Comparison of ENCODE assay signal across 23 mouse cellular contexts in the genomic region with DNA sequence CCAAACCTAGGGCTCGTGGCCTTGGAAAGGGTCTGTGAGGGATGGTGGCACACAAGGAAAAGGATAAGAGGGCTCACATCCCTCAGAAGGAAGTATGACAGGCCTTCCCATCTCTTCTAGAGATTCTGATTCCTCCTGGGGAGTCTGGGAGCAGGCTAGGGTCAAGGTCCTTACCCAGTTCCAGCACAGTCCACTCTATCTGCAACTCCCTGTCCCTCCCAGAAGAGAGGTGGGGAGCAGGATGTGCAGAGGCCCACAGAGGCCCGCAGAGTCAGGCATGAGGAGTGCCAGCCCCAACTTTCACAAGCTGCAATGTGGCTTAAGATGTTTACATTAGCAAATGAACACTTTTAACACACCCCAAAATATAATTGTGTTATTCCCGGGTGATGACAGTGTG.
DNase-seq lines count a peak whose midpoint lies in the region; ATAC-seq and TF ChIP-seq lines count a peak whose summit lies in the region.
"Had no signal": no experiment of that assay in that cellular context is flagged by ENCODE, and none has a peak within 500 bp of the region (broad histone marks: within the 10 kb centered on the region; RNA-seq: fewer than 3 reads in every experiment).

No protein-coding gene starts in this region.

- H3K9me3 ChIP-seq in heart, embryonic 12.5 days (replicated peaks), result no peaks in the 10 kb centered on the region
- no peaks in the 10 kb centered on the region for H3K9me3 ChIP-seq in lung, postnatal 0 days (ENCODE audit: low read length)
- no peaks in the 10 kb centered on the region for H3K9me3 ChIP-seq in embryonic facial prominence, embryonic 12.5 days
- H3K9me3 ChIP-seq in intestine, postnatal 0 days (ENCODE audit: control insufficient read depth), result no peaks in the 10 kb centered on the region
- no peaks in the 10 kb centered on the region for H3K9me3 ChIP-seq in kidney, embryonic 16.5 days (ENCODE audit: low read length)
- H3K9me3 ChIP-seq: forebrain, embryonic 15.5 days; hindbrain, embryonic 15.5 days; stomach, embryonic 15.5 days had no signal

- ATAC-seq in heart, embryonic 12.5 days (ENCODE audit: insufficient number of reproducible peaks, low FRiP score), result no peak
- 0 out of 2 replicates have a peak, but pooled peaks have one; percentile 17 for ATAC-seq in lung, postnatal 0 days
- no peak for ATAC-seq in embryonic facial prominence, embryonic 12.5 days (ENCODE audit: insufficient number of reproducible peaks, insufficient read depth, low FRiP score, low TSS enrichment)
- ATAC-seq in intestine, postnatal 0 days, result peak; percentile 68
- ATAC-seq in kidney, embryonic 16.5 days (ENCODE audit: low FRiP score, low TSS enrichment), result no peak
- ATAC-seq: forebrain, embryonic 15.5 days had no signal

- H3K4me1 ChIP-seq in heart, embryonic 12.5 days (replicated peaks), result peaks cover 63% of the 10 kb centered on the region
- H3K4me1 ChIP-seq in heart, adult 2 months (ENCODE audit: control insufficient read depth, insufficient read depth, low read length), result peaks cover 15% of the 10 kb centered on the region
- H3K4me1 ChIP-seq in lung, postnatal 0 days (ENCODE audit: insufficient read depth, low read depth, low read length), result peaks cover 12% of the 10 kb centered on the region
- H3K4me1 ChIP-seq in embryonic facial prominence, embryonic 12.5 days, result peaks cover 51% of the 10 kb centered on the region
- H3K4me1 ChIP-seq in intestine, postnatal 0 days (replicated peaks; ENCODE audit: control insufficient read depth, insufficient read depth, low read length), result peaks cover 6% of the 10 kb centered on the region
- H3K4me1 ChIP-seq in kidney, embryonic 16.5 days (ENCODE audit: insufficient read depth, low read length), result peaks cover 58% of the 10 kb centered on the region

- DNase-seq in heart, adult 2 months, result no peak
- no peak for DNase-seq in lung, postnatal 0 days (ENCODE audit: low spot score)
- DNase-seq in lung, postnatal 36 days, result no peak
- DNase-seq in gastrocnemius, adult 2 months, result no peak
- DNase-seq: cerebellum, adult 2 months; cerebellum, postnatal 36 days; gastrocnemius, postnatal 25 days; heart, postnatal 10 days; kidney, adult 9 months; kidney, postnatal 36 days; midbrain, embryonic 14.5 days; retina, postnatal 1 day had no signal

- WGBS in heart, embryonic 12.5 days, result 49% methylated on average over 3 of the region's 3 CpGs
- WGBS in heart, adult 2 months, result 56% methylated on average over 3 of the region's 3 CpGs
- 23% methylated on average over 3 of the region's 3 CpGs for WGBS in lung, postnatal 0 days
- WGBS in embryonic facial prominence, embryonic 12.5 days, result 67% methylated on average over 3 of the region's 3 CpGs
- 14% methylated on average over 3 of the region's 3 CpGs for WGBS in intestine, postnatal 0 days
- WGBS in kidney, embryonic 16.5 days, result 68% methylated on average over 3 of the region's 3 CpGs

- no peak overlapping the region for H3K4me2 ChIP-seq in heart, embryonic 12.5 days
- no peak overlapping the region for H3K4me2 ChIP-seq in lung, postnatal 0 days (replicated peaks; ENCODE audit: low read depth, low read length)
- H3K4me2 ChIP-seq in embryonic facial prominence, embryonic 12.5 days (replicated peaks), result no peak overlapping the region
- H3K4me2 ChIP-seq in intestine, postnatal 0 days (replicated peaks; ENCODE audit: low read depth), result no peak overlapping the region
- H3K4me2 ChIP-seq in kidney, embryonic 16.5 days (replicated peaks; ENCODE audit: low read depth, low read length), result no peak overlapping the region
- H3K4me2 ChIP-seq: forebrain, embryonic 15.5 days; hindbrain, embryonic 15.5 days; stomach, embryonic 15.5 days had no signal

- 0 out of 2 replicates have a peak overlapping the region, but pooled peaks have one; percentile 26 for H3K27ac ChIP-seq in heart, embryonic 12.5 days (ENCODE audit: poor library complexity, severe bottlenecking)
- H3K27ac ChIP-seq in heart, adult 2 months, result no peak overlapping the region
- H3K27ac ChIP-seq in lung, postnatal 0 days (ENCODE audit: low read length), result no peak overlapping the region
- H3K27ac ChIP-seq in embryonic facial prominence, embryonic 12.5 days, result peak overlapping the region; percentile 50; the same call in 1 of the 2 replicates
- no peak overlapping the region for H3K27ac ChIP-seq in intestine, postnatal 0 days (ENCODE audit: low read depth, low read length)
- no peak overlapping the region for H3K27ac ChIP-seq in kidney, embryonic 16.5 days (ENCODE audit: low read length)
- no peak overlapping the region for H3K27ac ChIP-seq in gastrocnemius, adult 2 months
- H3K27ac ChIP-seq: forebrain, embryonic 15.5 days; hindbrain, embryonic 15.5 days; liver, embryonic 14.5 days; stomach, embryonic 15.5 days had no signal

- TF ChIP-seq EP300 in heart, adult 2 months (IDR thresholded peaks at IDR 0.05; ENCODE audit: insufficient read depth, low read depth, low read length), result no peak
- TF ChIP-seq EP300 in lung, postnatal 0 days (IDR thresholded peaks at IDR 0.05), result no peak

- no peak for TF ChIP-seq POLR2A in heart, adult 2 months (IDR thresholded peaks at IDR 0.05; ENCODE audit: insufficient read depth, low read depth, low read length)

- H3K27me3 ChIP-seq in heart, embryonic 12.5 days (replicated peaks), result no peaks in the 10 kb centered on the region
- H3K27me3 ChIP-seq in heart, adult 2 months (ENCODE audit: control insufficient read depth, insufficient read depth, low read length), result no peaks in the 10 kb centered on the region
- H3K27me3 ChIP-seq in lung, postnatal 0 days (replicated peaks; ENCODE audit: insufficient read depth, low read length), result no peaks in the 10 kb centered on the region
- H3K27me3 ChIP-seq in embryonic facial prominence, embryonic 12.5 days, result no peaks in the 10 kb centered on the region
- no peaks in the 10 kb centered on the region for H3K27me3 ChIP-seq in intestine, postnatal 0 days (replicated peaks; ENCODE audit: control insufficient read depth, insufficient read depth, low read length)
- H3K27me3 ChIP-seq in kidney, embryonic 16.5 days (ENCODE audit: insufficient read depth, low read length), result no peaks in the 10 kb centered on the region
- H3K27me3 ChIP-seq: CH12.LX; forebrain, embryonic 15.5 days; hindbrain, embryonic 15.5 days; stomach, embryonic 15.5 days had no signal

- no peaks in the 10 kb centered on the region for H3K79me2 ChIP-seq in heart, adult 2 months (replicated peaks; ENCODE audit: control insufficient read depth, insufficient read depth, low read length)

- no peak for TF ChIP-seq CTCF in heart, adult 2 months (IDR thresholded peaks at IDR 0.05)
- TF ChIP-seq CTCF in lung, postnatal 0 days (IDR thresholded peaks at IDR 0.05), result no peak
- TF ChIP-seq CTCF in intestine, postnatal 0 days (IDR thresholded peaks at IDR 0.05; ENCODE audit: low read depth), result no peak
- no peak for TF ChIP-seq CTCF in gastrocnemius, adult 2 months (IDR thresholded peaks at IDR 0.05)

- intact Hi-C loops in heart, adult 2 months (cut with DNase I), result no loop called here
- intact Hi-C loops in gastrocnemius, adult 2 months (cut with DNase I), result no loop called here

- no peak overlapping the region for H3K4me3 ChIP-seq in heart, embryonic 12.5 days
- H3K4me3 ChIP-seq in heart, adult 2 months, result no peak overlapping the region
- no peak overlapping the region for H3K4me3 ChIP-seq in lung, postnatal 0 days (ENCODE audit: low read depth, low read length)
- no peak overlapping the region for H3K4me3 ChIP-seq in embryonic facial prominence, embryonic 12.5 days
- H3K4me3 ChIP-seq in intestine, postnatal 0 days (ENCODE audit: low read depth, low read length), result no peak overlapping the region
- H3K4me3 ChIP-seq in kidney, embryonic 16.5 days (ENCODE audit: low read length), result no peak overlapping the region
- H3K4me3 ChIP-seq in gastrocnemius, adult 2 months, result no peak overlapping the region
- H3K4me3 ChIP-seq: erythroblast, embryonic 14.5 days; forebrain, embryonic 15.5 days; hindbrain, embryonic 15.5 days; myocyte; stomach, embryonic 15.5 days had no signal

- peaks cover 18% of the 10 kb centered on the region for H3K36me3 ChIP-seq in heart, embryonic 12.5 days
- H3K36me3 ChIP-seq in heart, adult 2 months (ENCODE audit: control insufficient read depth, insufficient read depth, low read length), result no peaks in the 10 kb centered on the region
- H3K36me3 ChIP-seq in lung, postnatal 0 days (ENCODE audit: insufficient read depth, low read length), result 0 out of 2 replicates have a peak, but pooled peaks cover 6% of the 10 kb centered on the region
- H3K36me3 ChIP-seq in embryonic facial prominence, embryonic 12.5 days, result peaks cover 18% of the 10 kb centered on the region
- H3K36me3 ChIP-seq in intestine, postnatal 0 days (ENCODE audit: control insufficient read depth, insufficient read depth), result peaks cover 21% of the 10 kb centered on the region; the same call in 1 of the 2 replicates
- H3K36me3 ChIP-seq in kidney, embryonic 16.5 days (ENCODE audit: insufficient read depth, low read length), result peaks cover 10% of the 10 kb centered on the region; the same call in 1 of the 2 replicates
- H3K36me3 ChIP-seq: hindbrain, embryonic 15.5 days had no signal

- H3K9ac ChIP-seq in heart, embryonic 12.5 days, result no peak overlapping the region
- no peak overlapping the region for H3K9ac ChIP-seq in heart, adult 2 months (ENCODE audit: low read depth, low read length)
- no peak overlapping the region for H3K9ac ChIP-seq in lung, postnatal 0 days (replicated peaks; ENCODE audit: low read depth)
- H3K9ac ChIP-seq in embryonic facial prominence, embryonic 12.5 days, result no peak overlapping the region
- no peak overlapping the region for H3K9ac ChIP-seq in intestine, postnatal 0 days (ENCODE audit: low read depth, low read length)
- H3K9ac ChIP-seq in kidney, embryonic 16.5 days (replicated peaks; ENCODE audit: low read length), result no peak overlapping the region
- H3K9ac ChIP-seq: forebrain, embryonic 15.5 days; hindbrain, embryonic 15.5 days; liver, embryonic 14.5 days; stomach, embryonic 15.5 days had no signal

Comparison
In these comparisons a context has a peak if more than half of its experiments do, and no peak if none do; other contexts are left out.
1. H3K27ac ChIP-seq: peak in heart, embryonic 12.5 days (single experiment) and embryonic facial prominence, embryonic 12.5 days (single experiment); none in heart, adult 2 months (single experiment), lung, postnatal 0 days (single experiment), intestine, postnatal 0 days (single experiment), kidney, embryonic 16.5 days (single experiment) and gastrocnemius, adult 2 months (single experiment).
2. ATAC-seq: peak in lung, postnatal 0 days (single experiment) and intestine, postnatal 0 days (single experiment); none in heart, embryonic 12.5 days (single experiment), embryonic facial prominence, embryonic 12.5 days (single experiment) and kidney, embryonic 16.5 days (single experiment).